Mouse (Mus musculus) cortical plate, adult 2 months (tissue): ENCODE results near the gene Tent4b.

Experiments used
- CTCF ChIP-seq: fragments of 200-500 bp; IDR thresholded peaks from 2 replicates; pipeline ENCODE4 v1.5.1; 2011; ENCODE audit warnings: mild to moderate bottlenecking, control low read depth, low read length; ENCODE audit not compliant: insufficient read depth; ENCODE audit errors: extremely low read depth
- POLR2A ChIP-seq: fragments of 200-500 bp; IDR thresholded peaks from 2 replicates; pipeline ENCODE4 v1.6.1; 2011; ENCODE audit warnings: mild to moderate bottlenecking, low read length, control low read depth; ENCODE audit not compliant: insufficient read depth; ENCODE audit errors: extremely low read depth

- no peak for TF ChIP-seq CTCF
- TF ChIP-seq POLR2A = no peak
Measured at GRCm38 (mm10) chr8:88254957-88255356, 55.9 kb downstream of the Tent4b start.
